Mouse (Mus musculus) neural tube, embryonic 14.5 days (tissue): ENCODE measurements at regions not wholly inside any gene's neighbourhood (a gene's known extent, or its start where the extent isn't known, plus 50 kb on each side); places are given as distances from the start of the nearest gene placed in this dataset.

Source experiments
- ATAC-seq: fragments of 200-750 bp; cut with Nextera tagmentation; 2 replicates; pipeline ENCODE4 v1.8.0; 2017; ENCODE audit warnings: low read depth, mild to moderate bottlenecking, moderate TSS enrichment, moderate library complexity
- H3K27ac ChIP-seq: fragments of 300-500 bp; sonication (generic); 2 replicates; pipeline ENCODE4 v1.5.1; 2014; ENCODE audit warnings: low read depth, mild to moderate bottlenecking, control low read depth, low read length, moderate library complexity, mixed read lengths
- H3K27me3 ChIP-seq: fragments of 300-500 bp; sonication (generic); 2 replicates; pipeline ENCODE4 v1.6.1; 2014; ENCODE audit warnings: low read length; ENCODE audit not compliant: control insufficient read depth, insufficient read depth
- H3K36me3 ChIP-seq: fragments of 300-500 bp; sonication (generic); 2 replicates; pipeline ENCODE4 v1.6.1; 2014; ENCODE audit warnings: low read length, mixed read lengths; ENCODE audit not compliant: control insufficient read depth, insufficient read depth
- H3K4me1 ChIP-seq: fragments of 300-500 bp; sonication (generic); 2 replicates; pipeline ENCODE4 v1.6.1; 2014; ENCODE audit warnings: low read length; ENCODE audit not compliant: control insufficient read depth, insufficient read depth
- H3K4me2 ChIP-seq: fragments of 300-500 bp; sonication (generic); 2 replicates; pipeline ENCODE4 v1.6.1; 2014; ENCODE audit warnings: mild to moderate bottlenecking, low read depth, low read length, control low read depth
- H3K4me3 ChIP-seq: fragments of 300-500 bp; sonication (generic); 2 replicates; pipeline ENCODE4 v1.5.1; 2014; ENCODE audit warnings: low read depth, low read length, control low read depth, mixed read lengths
- H3K9ac ChIP-seq: fragments of 300-500 bp; sonication (generic); replicated peaks from 2 replicates; pipeline ENCODE4 v1.6.1; 2014; ENCODE audit warnings: low read depth, mild to moderate bottlenecking, control low read depth, low read length, mixed read lengths
- H3K9me3 ChIP-seq: fragments of 300-500 bp; sonication (generic); 2 replicates; pipeline ENCODE4 v1.6.1; 2016; ENCODE audit warnings: low read length; ENCODE audit not compliant: control insufficient read depth
- WGBS: fragments of 180-500 bp; shearing (Covaris S2); extraction: QIAGEN DNeasy Blood & Tissue Kit; methylation state at CpG from one replicate; pipeline ENCODE4 v1.1.7; 2014; 5-methylcytosine and 5-hydroxymethylcytosine counted together

DNA sequence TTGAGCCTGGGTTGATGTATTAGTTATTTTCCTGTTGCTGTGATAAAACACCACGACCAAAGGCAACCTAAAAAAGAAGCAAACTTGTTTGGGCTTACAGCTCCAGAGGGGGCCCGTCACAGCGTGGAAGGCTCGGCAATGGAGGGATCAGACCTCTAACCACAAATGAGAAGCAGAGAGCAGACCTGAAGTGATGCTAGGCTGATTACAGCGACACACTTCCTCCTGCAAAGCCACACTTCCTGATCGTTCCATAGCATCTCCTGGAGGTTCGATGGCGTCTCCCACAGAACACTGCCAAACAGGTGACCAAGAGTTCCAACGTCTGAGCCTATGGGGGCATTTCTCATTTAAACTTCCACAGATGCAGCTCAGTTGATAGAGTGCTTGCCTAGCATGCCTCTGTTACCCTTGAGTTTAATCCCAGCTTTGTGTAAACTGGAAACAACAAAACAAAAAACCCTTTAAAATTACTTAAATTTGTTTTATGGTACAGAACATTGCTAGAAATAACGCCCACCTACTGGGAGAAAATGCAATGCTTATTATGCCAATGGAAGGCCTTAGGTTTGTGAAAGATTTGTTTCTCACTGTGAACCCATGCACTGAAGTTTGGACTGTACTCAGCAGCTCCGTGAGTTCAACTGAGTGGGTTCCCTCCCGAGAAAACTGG lies 87.2 kb upstream of the Xpo1 start:
- no peak overlapping the region for H3K4me3 ChIP-seq
- no peaks in the 10 kb centered on the region for H3K4me1 ChIP-seq
- no peak overlapping the region for H3K9ac ChIP-seq
- 83% methylated on average over 12 of the region's 12 CpGs for WGBS
- no peak overlapping the region for H3K27ac ChIP-seq
- ATAC-seq, result no peak
- H3K4me2 ChIP-seq, result no peak overlapping the region
- H3K27me3 ChIP-seq, result no peaks in the 10 kb centered on the region
- H3K9me3 ChIP-seq, result no peaks in the 10 kb centered on the region
- H3K36me3 ChIP-seq, result no peaks in the 10 kb centered on the region

GRCm38 (mm10) chr11:23169742-23170428 lies 86.0 kb upstream of the Xpo1 start:
- Histone ChIP-seq H3K9me3 (no peaks in the 10 kb centered on the region), H3K4me2 (no peak overlapping the region), H3K27ac (no peak overlapping the region), H3K4me1 (no peaks in the 10 kb centered on the region), H3K4me3 (no peak overlapping the region), H3K27me3 (no peaks in the 10 kb centered on the region), H3K36me3 (no peaks in the 10 kb centered on the region), H3K9ac (no peak overlapping the region)
- WGBS, result 87% methylated on average over 3 of the region's 3 CpGs
- ATAC-seq, result no peak

DNA sequence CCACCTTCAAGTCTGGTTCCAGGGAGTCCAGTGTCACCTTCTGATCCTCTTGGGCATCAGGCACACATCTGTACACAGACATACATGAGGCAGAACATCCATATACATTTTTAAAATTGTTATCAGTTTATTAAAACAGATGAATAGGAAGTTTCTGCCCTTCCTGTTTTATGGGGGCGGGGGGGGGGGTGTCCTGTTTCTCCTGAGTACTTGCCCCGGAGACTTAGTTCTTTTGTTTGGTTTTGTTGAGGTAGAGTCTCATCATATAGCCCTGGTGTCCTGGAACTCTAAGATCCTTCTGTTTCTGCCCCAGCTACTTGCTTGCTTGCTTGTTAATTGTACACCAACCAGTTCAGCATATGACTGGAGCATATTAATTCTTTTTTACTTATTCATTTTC lies 85.0 kb upstream of the Xpo1 start:
- Histone ChIP-seq H3K36me3 (no peaks in the 10 kb centered on the region), H3K27ac (no peak overlapping the region), H3K4me2 (no peak overlapping the region), H3K9me3 (no peaks in the 10 kb centered on the region), H3K4me1 (no peaks in the 10 kb centered on the region), H3K4me3 (no peak overlapping the region), H3K27me3 (no peaks in the 10 kb centered on the region), H3K9ac (no peak overlapping the region)
- WGBS, result 55% methylated on average over 2 of the region's 2 CpGs
- ATAC-seq, result no peak

DNA sequence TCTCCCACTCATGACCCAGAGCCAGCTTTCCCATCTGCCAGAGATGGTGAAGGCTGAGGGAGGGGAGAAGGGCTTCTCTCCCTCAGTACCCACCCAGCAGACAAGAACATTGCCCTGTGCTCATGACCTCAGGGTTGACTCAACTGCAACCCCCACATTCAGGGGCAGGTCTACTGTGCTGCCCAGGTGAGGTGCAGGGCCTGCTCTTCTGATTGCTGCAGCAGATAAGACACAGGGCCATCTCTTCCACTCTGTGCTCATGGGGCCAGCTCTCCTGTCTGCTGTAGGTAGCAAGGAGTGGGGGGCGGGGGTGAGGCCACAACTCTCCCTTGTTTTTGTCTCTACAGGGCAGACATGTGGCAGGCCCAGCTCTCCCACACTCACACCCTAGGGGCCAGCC lies 84.1 kb upstream of the Xpo1 start:
- H3K9ac ChIP-seq, result no peak overlapping the region
- no peaks in the 10 kb centered on the region for H3K27me3 ChIP-seq
- WGBS, result 92% methylated on average over 1 of the region's 1 CpGs
- H3K4me1 ChIP-seq, result no peaks in the 10 kb centered on the region
- no peaks in the 10 kb centered on the region for H3K36me3 ChIP-seq
- no peak overlapping the region for H3K27ac ChIP-seq
- H3K4me3 ChIP-seq, result no peak overlapping the region
- H3K9me3 ChIP-seq, result no peaks in the 10 kb centered on the region
- H3K4me2 ChIP-seq, result no peak overlapping the region
- ATAC-seq, result no peak

GRCm38 (mm10) chr11:23181647-23182046 lies 74.2 kb upstream of the Xpo1 start:
- no peak overlapping the region for H3K4me3 ChIP-seq
- H3K9ac ChIP-seq, result no peak overlapping the region
- H3K9me3 ChIP-seq, result no peaks in the 10 kb centered on the region
- ATAC-seq, result no peak
- H3K27me3 ChIP-seq, result no peaks in the 10 kb centered on the region
- no peak overlapping the region for H3K27ac ChIP-seq
- H3K4me1 ChIP-seq, result no peaks in the 10 kb centered on the region
- WGBS, result 89% methylated on average over 7 of the region's 7 CpGs
- H3K36me3 ChIP-seq, result no peaks in the 10 kb centered on the region
- no peak overlapping the region for H3K4me2 ChIP-seq

DNA sequence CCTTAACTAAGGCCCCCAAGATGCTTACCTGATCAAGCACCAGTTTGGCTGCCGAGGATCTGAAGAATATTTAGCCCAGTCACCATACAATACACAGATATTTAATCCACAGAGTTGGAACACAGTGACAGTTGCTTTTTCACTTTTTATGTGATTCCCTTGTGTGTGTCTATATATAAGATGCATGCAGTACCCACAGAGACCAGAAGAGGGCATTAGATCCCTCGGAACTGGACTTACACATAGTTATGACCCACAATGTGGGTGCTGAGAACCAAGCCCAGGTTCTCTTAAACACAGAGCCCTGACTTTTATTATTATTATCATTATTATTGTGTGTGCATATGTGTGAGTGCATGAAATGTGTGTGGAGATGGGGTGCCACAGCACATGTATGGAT lies 70.6 kb upstream of the Xpo1 start:
- H3K9me3 ChIP-seq, result no peaks in the 10 kb centered on the region
- H3K27ac ChIP-seq, result no peak overlapping the region
- H3K4me2 ChIP-seq, result no peak overlapping the region
- no peaks in the 10 kb centered on the region for H3K4me1 ChIP-seq
- H3K27me3 ChIP-seq, result no peaks in the 10 kb centered on the region
- H3K4me3 ChIP-seq, result no peak overlapping the region
- ATAC-seq, result no peak
- no peaks in the 10 kb centered on the region for H3K36me3 ChIP-seq
- no peak overlapping the region for H3K9ac ChIP-seq
- 92% methylated on average over 2 of the region's 2 CpGs for WGBS

DNA sequence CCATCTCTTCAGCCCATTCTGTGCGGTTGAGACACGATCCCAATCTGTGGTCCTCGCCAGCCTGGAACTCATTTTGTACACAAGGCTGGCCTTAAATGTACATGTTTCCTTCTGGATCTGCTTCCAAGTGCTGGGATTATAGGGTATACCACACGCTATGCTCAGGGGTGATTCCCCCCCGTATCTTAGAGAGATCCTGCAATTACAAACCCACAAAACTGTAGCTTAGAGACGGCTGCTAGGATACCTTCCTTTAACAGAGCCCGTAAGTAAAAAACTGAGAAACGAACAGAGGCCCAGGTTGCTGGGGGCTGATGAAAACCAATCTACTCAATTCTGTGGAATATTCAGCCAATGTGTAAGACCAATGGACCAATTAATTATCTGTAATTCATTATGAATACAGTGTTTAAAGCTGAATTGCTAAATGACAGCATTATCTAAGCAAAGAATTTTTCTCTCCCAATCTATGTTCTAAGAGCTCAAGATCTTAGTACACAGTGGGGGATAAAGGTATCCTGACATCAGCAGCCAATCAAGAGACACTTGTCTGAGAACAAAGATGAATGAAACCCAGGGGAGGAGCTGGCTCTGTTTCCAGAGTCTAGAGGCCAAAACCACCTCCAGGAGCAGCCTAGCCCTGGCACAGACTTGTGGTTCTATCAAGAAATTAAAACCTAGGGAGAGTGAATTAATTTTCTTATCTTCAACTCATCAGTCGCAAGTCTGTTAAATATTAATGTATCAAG lies 54.0 kb upstream of the Xpo1 start:
- Histone ChIP-seq H3K9me3 (no peaks in the 10 kb centered on the region), H3K4me2 (no peak overlapping the region), H3K36me3 (no peaks in the 10 kb centered on the region), H3K27me3 (no peaks in the 10 kb centered on the region), H3K4me1 (no peaks in the 10 kb centered on the region), H3K4me3 (no peak overlapping the region), H3K9ac (no peak overlapping the region), H3K27ac (no peak overlapping the region)
- WGBS, result 78% methylated on average over 9 of the region's 9 CpGs
- no peak for ATAC-seq

DNA sequence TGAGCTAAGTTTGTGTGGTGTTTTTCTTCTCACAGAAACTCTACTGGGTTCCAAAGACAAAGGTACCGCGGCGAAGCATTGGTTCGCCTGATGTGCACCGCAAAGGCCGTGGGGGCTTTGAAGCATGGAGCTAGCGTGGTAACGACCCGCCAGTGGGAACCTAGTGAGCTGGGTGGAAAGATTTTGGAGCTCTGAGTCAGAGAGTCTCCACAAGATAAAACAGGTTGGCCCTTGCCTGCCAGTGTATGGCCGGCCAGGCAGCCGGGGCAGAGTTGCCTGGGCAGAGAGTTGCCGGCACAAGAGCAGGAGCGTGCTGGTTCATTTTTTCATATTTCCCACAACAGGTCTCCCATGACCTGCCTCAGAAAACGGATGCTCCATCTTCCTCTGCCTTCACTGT lies 52.3 kb upstream of the Xpo1 start:
- 91% methylated on average over 14 of the region's 14 CpGs for WGBS
- Histone ChIP-seq H3K27ac (no peak overlapping the region), H3K4me1 (no peaks in the 10 kb centered on the region), H3K36me3 (no peaks in the 10 kb centered on the region), H3K27me3 (no peaks in the 10 kb centered on the region), H3K9me3 (no peaks in the 10 kb centered on the region), H3K9ac (no peak overlapping the region), H3K4me2 (no peak overlapping the region), H3K4me3 (no peak overlapping the region)
- ATAC-seq, result no peak

DNA sequence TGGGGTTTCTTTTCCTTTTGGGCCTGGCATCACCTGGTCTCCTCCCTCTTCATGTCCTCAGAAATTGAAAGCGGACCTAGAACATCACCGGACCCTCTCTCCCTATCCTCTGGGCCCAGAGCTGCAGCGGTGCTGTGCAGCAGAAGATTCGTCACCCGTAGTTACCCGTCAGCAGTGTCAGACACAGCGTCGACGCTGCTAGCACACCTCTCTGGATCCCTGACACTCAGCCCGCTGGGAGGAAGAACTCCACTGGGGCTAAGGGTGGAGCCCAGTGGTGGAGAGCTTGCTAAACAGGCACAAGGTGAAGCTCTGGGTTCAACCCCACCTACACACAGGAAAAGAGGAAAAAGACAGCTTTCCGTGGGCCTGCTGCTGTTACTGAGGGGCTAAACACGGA lies 51.8 kb upstream of the Xpo1 start:
- no peak for ATAC-seq
- Histone ChIP-seq H3K4me1 (no peaks in the 10 kb centered on the region), H3K36me3 (no peaks in the 10 kb centered on the region), H3K9ac (no peak overlapping the region), H3K27ac (no peak overlapping the region), H3K27me3 (no peaks in the 10 kb centered on the region), H3K4me3 (no peak overlapping the region), H3K4me2 (no peak overlapping the region), H3K9me3 (no peaks in the 10 kb centered on the region)
- WGBS, result 82% methylated on average over 12 of the region's 12 CpGs
